Mouse (Mus musculus) megakaryocyte, embryonic 14.5 days (primary cell): ENCODE results near the gene Olfr1337.

Experiments
- FLI1 ChIP-seq: IDR thresholded peaks from 2 replicates; pipeline ENCODE4 v1.6.1; 2012; ENCODE audit warnings: low read length, inconsistent platforms, mixed read lengths
- GATA1 ChIP-seq: IDR thresholded peaks from 3 replicates; pipeline ENCODE4 v1.6.1; 2012; ENCODE audit warnings: mixed read lengths, low read length, inconsistent platforms, borderline replicate concordance

GRCm38 (mm10) chr4:118741881-118742280, 40.5 kb downstream of the Olfr1337 start:
- TF ChIP-seq GATA1 = no peak
- no peak for TF ChIP-seq FLI1
